Mouse (Mus musculus): Measurements from ENCODE around the gene Wdr20.
"Not testable (repeated sequence)": the region's sequence is repeated elsewhere in the genome, so short reads cannot be mapped to it uniquely, and the experiment has no call there.

Gene Wdr20

DNA sequence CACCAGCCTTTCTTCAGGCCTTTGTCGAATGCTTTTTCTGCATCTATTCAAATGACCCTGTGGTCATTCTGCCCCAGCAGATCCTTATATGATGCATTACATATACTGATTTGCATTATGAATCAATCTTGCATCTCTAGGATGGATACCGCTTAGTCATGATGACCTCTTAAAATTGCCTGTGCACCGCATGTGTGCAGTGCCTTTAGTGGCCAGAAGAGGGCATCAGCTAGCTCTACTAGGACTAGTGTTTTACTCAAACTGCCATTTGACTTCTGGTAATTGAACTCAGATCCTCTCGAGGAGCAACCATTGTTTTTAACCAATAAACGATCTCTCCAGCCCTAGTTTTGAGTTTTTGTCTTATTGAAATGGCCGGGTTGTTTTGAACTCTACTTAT, 24.0 kb upstream of the Wdr20 start:
- DNase-seq (ENCODE audit: low spot score): no peak

- no peak for DNase-seq (ENCODE audit: low spot score)
Observed at GRCm38 (mm10) chr12:110714215-110714614, 23.5 kb upstream of the Wdr20 start.

- no peak for DNase-seq (ENCODE audit: low spot score)
Observed at GRCm38 (mm10) chr12:110716004-110716403, 21.7 kb upstream of the Wdr20 start.

DNA sequence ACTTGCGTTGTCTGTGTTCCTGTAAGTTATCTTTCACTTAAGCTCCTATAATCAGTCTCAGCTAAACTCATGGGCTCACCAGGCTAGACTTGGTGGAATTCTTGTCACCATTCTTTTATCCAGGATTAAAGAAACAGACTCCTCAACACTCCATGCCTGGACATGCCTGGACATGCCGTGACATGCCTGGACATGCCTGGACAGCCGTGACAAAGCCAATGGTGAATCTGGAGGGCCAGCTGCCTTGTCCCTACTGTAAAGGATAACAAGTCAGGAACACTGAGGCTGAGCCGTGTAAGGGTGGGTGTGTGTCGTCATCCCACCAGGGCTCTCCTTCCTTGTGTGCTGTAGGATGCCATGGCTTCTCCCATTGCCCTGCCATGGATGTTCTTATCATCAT, 12.7 kb upstream of the Wdr20 start:
- DNase-seq (ENCODE audit: low spot score): no peak

GRCm38 (mm10) chr12:110725489-110725888, 12.3 kb upstream of the Wdr20 start:
- no peak for DNase-seq (ENCODE audit: low spot score)

DNA sequence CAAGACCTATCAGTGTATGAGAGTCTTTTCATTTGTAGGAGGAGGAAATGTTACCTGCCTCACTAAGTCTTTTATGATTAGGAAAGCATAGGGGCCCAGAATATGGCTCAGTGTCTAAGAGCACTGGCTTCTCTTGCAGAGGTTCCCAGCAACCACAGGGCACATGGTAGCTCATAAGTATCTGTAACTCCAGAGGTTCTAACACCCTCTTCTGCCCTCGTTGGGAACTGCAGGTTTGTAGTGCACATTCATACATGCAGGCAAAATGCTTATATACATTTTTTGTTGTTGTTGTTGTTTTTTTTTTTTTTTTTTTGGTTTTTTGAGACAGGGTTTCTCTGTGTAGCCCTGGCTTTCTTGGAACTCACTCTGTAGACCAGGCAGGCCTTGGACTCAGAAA, 11.3 kb upstream of the Wdr20 start:
- no peak for DNase-seq (ENCODE audit: low spot score)

DNA sequence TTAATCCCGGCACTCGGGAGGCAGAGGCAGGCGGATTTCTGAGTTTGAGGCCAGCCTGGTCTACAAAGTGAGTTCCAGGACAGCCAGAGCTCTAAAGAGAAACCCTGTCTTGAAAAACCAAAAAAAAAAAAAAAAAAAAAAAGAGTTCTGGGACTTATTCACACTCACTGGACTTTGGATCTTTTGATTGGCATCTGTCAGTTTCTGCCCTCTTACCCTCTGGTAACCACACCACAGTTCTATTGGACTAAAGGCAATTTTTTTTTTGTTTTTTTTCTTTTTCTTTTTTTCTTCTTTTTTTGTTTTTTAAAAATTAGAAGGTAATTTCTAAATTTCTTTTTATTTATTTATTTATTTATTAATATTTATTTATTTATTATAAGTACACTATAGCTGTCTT, 4.5 kb upstream of the Wdr20 start:
- DNase-seq (ENCODE audit: low spot score): not testable (repeated sequence)

DNA sequence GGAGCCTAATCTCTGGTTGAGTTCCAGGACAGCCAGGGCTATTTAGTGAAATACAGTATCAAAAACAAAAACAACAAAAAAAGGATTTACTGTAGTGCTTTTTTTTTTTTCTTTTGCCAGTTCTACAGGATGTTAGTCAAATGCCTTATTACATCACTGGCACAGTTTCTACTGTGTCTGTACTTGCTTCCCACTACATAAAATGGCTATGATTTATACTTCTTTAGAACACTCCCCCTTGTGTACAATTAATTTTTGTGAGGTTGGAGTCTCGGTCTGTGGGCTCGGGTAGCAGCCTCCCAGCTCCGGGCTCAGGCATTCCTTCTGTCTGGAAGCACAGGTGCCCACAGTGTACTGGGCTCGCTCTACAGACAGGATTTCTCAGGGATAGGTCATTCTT, 1.1 kb upstream of the Wdr20 start:
- DNase-seq (ENCODE audit: low spot score): no peak

- peak; percentile 3 for DNase-seq (ENCODE audit: low spot score)
Observed at GRCm38 (mm10) chr12:110738158-110738921, 596 bp downstream of the Wdr20 start.

DNA sequence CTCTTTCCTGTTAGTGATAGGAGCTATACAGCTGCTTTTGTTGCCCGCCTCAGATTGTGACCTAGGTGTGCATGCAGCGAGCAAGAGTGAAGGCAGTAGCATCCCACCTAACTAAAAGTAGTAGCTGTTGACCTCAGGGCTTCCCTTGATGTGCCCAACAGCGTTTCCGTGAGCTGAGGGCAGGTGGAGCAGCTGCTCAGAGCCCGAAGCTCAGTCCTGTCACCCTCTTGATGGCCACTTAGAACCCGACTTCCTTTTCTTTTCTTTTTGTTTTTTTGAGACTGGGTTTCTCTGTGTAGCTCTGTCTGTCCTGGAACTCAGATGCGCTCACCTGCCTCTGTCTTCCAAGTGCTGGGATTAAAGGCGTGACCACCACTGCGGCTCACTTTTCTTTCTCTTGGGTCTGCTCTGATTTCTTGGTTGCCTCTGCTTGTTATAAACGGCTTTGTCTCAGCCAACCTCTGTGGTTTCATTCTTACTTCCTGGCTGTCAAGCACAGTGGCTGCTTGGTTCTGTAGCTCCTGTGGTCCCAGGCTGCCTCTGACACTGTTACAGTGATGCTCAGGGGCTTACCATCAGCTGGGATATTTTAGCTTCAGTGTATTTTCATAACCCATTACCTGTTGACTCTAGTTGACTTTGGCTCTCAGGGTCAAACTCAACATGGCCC, 13.2 kb downstream of the Wdr20 start:
- DNase-seq (ENCODE audit: low spot score): no peak

DNA sequence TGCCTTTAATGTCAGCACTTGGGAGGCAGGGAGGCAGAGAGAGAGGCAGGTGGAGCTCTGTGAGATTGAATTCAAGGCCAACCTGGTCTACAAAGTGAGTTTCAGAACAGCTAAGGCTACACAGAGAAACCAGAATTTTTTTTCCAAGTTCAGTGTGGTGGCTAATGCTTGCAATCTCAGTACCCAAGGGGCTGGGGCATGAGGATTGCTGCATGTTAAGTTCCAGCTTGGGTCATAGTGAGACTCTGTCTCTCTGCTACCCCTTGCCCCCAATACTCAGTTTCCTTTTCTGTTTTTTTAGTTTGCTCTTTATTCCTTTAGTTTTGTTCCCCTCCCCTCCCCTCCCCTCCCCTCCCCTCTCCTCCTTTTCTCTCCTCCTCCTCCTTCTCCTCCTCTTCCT, 15.0 kb downstream of the Wdr20 start:
- no peak for DNase-seq (ENCODE audit: low spot score)

DNA sequence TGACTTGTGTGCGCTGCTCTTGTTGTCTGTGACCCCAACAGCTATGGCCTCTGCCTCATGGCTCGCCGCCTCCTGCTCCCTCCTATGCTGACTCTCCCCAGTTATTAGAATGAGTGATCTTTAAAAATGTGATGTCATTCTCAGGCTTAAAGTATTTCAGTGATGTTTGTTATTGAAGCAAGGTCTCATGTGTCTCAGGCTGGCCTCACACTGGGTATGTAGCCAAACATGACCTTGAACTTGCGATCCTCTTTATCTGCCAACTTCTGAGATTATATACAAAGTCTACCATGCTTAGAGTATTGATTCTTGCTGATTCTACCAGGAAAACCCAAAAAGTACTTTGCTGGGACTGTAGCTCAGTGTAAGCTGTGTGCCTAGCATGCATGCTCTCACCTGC, 16.2 kb downstream of the Wdr20 start:
- DNase-seq (ENCODE audit: low spot score): no peak

DNA sequence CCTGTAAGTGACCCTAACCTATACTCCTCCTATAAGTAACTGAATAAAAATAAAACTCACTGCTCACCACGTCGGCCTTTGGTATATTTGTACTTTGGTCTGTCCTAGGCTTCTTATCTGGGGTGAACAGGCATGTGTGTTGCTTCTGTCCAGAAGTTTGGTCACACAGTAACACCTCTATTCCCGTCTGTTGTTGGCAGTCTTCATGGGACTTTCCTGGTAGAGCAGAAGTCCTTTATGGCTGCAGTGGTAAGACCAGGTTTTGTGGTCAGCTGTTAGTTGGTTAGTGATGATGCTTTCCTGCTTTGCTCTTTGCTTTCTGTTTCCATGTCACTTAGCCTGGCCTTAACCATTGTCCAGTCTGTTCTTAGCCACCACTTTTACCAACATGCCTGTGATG, 19.4 kb downstream of the Wdr20 start:
- DNase-seq (ENCODE audit: low spot score): no peak

DNA sequence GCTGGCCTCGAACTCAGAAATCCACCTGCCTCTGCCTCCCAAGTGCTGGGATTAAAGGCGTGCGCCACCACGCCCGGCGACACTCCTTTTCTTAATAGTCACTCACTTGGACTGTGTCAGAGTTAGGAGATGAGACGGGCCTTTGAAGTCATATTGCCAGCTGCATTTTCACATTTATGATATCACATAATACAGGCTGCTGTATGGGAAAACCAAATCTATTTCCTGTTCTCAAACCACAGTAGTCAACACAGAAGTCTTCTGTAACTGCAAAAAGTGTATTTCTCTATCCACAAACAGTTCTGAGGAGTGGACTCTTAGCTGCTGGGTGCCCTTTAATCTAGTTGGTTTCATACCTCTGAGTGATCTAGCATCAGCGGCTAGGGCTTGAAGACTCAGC, 21.2 kb downstream of the Wdr20 start:
- DNase-seq (ENCODE audit: low spot score): no peak

- DNase-seq (ENCODE audit: low spot score): no peak
Observed at GRCm38 (mm10) chr12:110762321-110762720, 24.6 kb downstream of the Wdr20 start.

DNA sequence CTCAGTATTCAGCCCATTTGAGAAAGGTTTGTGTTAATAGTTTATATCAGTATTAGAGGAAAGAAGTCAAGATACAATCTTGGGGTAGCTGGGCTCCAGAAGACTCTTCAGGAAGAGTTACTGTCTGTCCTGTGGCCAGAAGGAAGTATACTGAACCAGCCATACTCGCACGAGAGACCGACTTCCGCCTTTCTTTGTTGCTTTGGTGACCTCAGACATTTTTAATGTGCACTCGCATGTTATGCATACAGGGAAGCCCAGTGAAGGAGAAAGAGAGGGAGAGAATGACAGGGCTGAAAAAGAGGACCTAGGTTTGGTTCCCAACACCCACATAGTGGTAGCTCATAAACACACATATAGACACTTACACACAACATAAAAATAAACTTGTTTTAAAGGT, 26.8 kb downstream of the Wdr20 start:
- no peak for DNase-seq (ENCODE audit: low spot score)

DNA sequence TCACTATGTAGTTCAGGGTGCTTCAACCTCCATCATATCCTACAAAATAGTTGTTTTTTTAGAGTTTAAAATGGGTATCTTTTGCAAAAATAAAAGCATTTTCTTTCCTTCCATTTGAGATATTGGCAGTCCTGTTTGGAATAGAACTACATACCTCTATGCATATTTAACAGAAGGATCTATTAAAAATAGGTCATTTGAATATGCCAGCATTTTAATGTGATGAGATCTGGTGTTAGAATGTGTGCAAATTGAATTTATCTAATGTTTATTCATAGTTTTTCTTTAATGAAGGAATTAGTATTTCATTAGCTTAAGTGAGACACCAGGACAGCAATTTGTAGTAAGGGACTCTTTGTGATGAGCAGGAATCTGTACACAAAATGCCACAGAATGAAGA, 30.8 kb downstream of the Wdr20 start:
- DNase-seq (ENCODE audit: low spot score): no peak

DNA sequence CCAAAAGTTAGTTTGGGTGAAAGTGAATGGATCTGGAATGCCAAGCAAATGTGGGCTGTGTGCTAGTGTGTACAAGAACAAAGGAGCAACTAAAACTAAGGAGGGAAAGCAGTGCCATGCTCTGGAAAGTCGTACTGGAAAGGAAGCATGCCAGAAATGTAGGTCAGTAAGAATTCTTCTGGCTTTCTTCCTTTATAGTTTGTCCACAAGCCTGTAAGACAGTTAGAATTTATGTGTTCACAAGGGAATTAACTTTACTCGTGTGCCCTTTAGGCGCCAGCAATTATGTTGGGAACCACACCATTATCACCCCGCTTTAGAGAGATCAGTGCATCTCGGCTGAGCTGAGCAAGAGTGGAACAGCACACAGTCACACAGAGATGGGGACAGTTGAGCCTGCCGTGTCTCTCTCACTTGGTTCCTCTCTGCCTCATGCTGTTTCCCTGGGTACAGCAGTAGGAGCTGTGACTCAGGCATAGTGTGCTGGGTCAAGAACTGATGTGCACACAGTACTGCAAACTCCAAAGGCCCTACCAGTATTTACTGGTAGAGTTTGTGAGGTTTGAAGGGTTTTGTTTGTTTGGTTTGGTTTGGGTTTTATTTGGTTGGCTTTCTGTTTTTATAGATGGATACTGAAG, 32.0 kb downstream of the Wdr20 start:
- DNase-seq (ENCODE audit: low spot score): no peak

DNA sequence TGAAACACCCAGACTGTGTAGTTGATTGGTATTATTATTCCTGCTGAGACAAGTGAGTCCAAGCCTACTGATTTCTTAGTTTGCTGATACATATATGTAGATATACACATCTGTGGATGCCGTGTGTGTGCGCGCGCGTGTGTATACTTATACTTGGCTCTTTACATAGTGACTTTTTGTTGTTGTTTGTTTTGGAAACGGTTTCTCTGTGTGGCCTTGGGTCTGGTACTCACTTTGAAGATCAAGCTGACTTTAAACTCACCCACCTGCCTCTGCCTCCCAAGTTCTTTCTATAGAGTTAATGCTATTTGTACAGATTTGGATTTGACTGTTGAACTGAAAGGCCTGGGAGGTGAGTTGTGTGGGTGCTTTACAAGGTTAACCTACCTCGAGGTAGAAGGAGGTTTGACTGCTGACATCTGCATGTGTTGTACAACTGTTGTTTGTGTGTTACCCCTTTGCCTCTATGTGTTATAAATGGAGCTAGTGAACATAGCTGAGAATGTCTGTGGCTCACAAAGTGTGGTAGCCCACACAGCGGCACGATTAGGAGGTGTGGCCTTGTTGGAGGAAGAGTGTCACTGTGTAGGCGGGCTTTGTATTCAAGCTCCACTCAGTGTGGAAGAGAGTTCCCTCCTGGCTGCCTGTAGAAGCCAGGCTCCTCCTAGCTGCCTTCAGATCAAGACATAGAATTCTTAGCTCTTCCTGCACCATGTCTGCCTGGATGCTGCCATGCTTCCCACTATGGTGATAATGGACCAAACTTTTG, 32.9 kb downstream of the Wdr20 start:
- DNase-seq (ENCODE audit: low spot score): no peak

- no peak for DNase-seq (ENCODE audit: low spot score)
Observed at GRCm38 (mm10) chr12:110771961-110772360, 34.2 kb downstream of the Wdr20 start.

- no peak for DNase-seq (ENCODE audit: low spot score)
Observed at GRCm38 (mm10) chr12:110775628-110776426, 38.1 kb downstream of the Wdr20 start.

- no peak for DNase-seq (ENCODE audit: low spot score)
Observed at GRCm38 (mm10) chr12:110777853-110778252, 40.1 kb downstream of the Wdr20 start.

Data from ovary, postnatal 10 days (tissue).